Mouse (Mus musculus): ENCODE measurements around the gene Olfr538. TPM values are rescaled to one million over a fixed set of nuclear protein-coding genes. Genes with fewer than 3 reads are reported as not detected.
"Not testable (repeated sequence)": the region's sequence is repeated elsewhere in the genome, so short reads cannot be mapped to it uniquely, and the experiment has no call there.

Olfr538 gene
- not detected in 2 replicates for polyA plus RNA-seq (2016; fragmentation: Nextera tagmentation; extraction: Ambion mirVana)

- Histone ChIP-seq H3K27me3 (ENCODE audit: low read depth, poor library complexity, severe bottlenecking) (no peaks in the 10 kb centered on the region), H3K9me3 (replicated peaks) (no peaks in the 10 kb centered on the region), H3K36me3 (no peaks in the 10 kb centered on the region), H3K27ac (no peak within 1 kb of the TSS), H3K4me3 (no peak within 1 kb of the TSS), H3K4me1 (no peaks in the 10 kb centered on the region)
- no peak for DNase-seq (ENCODE audit: low spot score)
- WGBS: 75% methylated on average over 3 of the region's 3 CpGs
These were observed at the start of gene Olfr538 for GRCm38 (mm10) chr7:140567586-140567985. Gene Olfr538 (plus strand): TSS chr7:140567886.

- Histone ChIP-seq H3K4me3 (no peak overlapping the region), H3K9me3 (replicated peaks) (no peaks in the 10 kb centered on the region), H3K4me1 (no peaks in the 10 kb centered on the region), H3K27ac (no peak overlapping the region), H3K27me3 (ENCODE audit: low read depth, poor library complexity, severe bottlenecking) (no peaks in the 10 kb centered on the region), H3K36me3 (no peaks in the 10 kb centered on the region)
- DNase-seq (ENCODE audit: low spot score): no peak
- WGBS: 80% methylated on average over 2 of the region's 2 CpGs
These were observed 27.9 kb upstream of the Olfr538 start for GRCm38 (mm10) chr7:140539746-140540145.

GRCm38 (mm10) chr7:140600969-140601368 lies 33.3 kb downstream of the Olfr538 start, which contains the start of gene Olfr46:
Gene Olfr46 (plus strand): TSS chr7:140601269.
- 87% methylated on average over 2 of the region's 2 CpGs for WGBS
- not testable (repeated sequence) for H3K4me1 ChIP-seq

More at GRCm38 (mm10) chr7:140600969-140601368, 33.3 kb downstream of the Olfr538 start, which contains the start of gene Olfr46:
- H3K27me3 ChIP-seq (ENCODE audit: low read depth, poor library complexity, severe bottlenecking); H3K36me3 ChIP-seq; DNase-seq (ENCODE audit: low spot score); H3K27ac ChIP-seq; H3K4me3 ChIP-seq; H3K9me3 ChIP-seq (replicated peaks): not testable (repeated sequence)

Other genes starting within 250 kb of the Olfr538 start
- not detected in 2 replicates for gene Olfr525, start 247.0 kb upstream of the Olfr538 start, polyA plus RNA-seq (2016; fragmentation: Nextera tagmentation; extraction: Ambion mirVana)
- gene Olfr527, start 233.9 kb upstream of the Olfr538 start, polyA plus RNA-seq (2016; fragmentation: Nextera tagmentation; extraction: Ambion mirVana): not detected in 2 replicates
- gene Olfr60, start 206.2 kb upstream of the Olfr538 start, polyA plus RNA-seq (2016; fragmentation: Nextera tagmentation; extraction: Ambion mirVana): not detected in 2 replicates
- not detected in 2 replicates for gene Olfr530, start 191.6 kb upstream of the Olfr538 start, polyA plus RNA-seq (2016; fragmentation: Nextera tagmentation; extraction: Ambion mirVana)
- not detected in 2 replicates for gene Olfr531, start 165.0 kb upstream of the Olfr538 start, polyA plus RNA-seq (2016; fragmentation: Nextera tagmentation; extraction: Ambion mirVana)
- gene Olfr532, start 146.2 kb upstream of the Olfr538 start, polyA plus RNA-seq (2016; fragmentation: Nextera tagmentation; extraction: Ambion mirVana): not detected in 2 replicates
- not detected in 2 replicates for gene Olfr533, start 104.5 kb upstream of the Olfr538 start, polyA plus RNA-seq (2016; fragmentation: Nextera tagmentation; extraction: Ambion mirVana)
- not detected in 2 replicates for gene Olfr535, start 83.7 kb upstream of the Olfr538 start, polyA plus RNA-seq (2016; fragmentation: Nextera tagmentation; extraction: Ambion mirVana)
- gene Olfr536, start 60.5 kb upstream of the Olfr538 start, polyA plus RNA-seq (2016; fragmentation: Nextera tagmentation; extraction: Ambion mirVana): not detected in 2 replicates
- not detected in 2 replicates for gene Olfr46, start 33.4 kb downstream of the Olfr538 start, polyA plus RNA-seq (2016; fragmentation: Nextera tagmentation; extraction: Ambion mirVana)
- gene Olfr61, start 61.1 kb downstream of the Olfr538 start, polyA plus RNA-seq (2016; fragmentation: Nextera tagmentation; extraction: Ambion mirVana): not detected in 2 replicates
- gene Olfr53, start 78.6 kb downstream of the Olfr538 start, polyA plus RNA-seq (2016; fragmentation: Nextera tagmentation; extraction: Ambion mirVana): not detected in 2 replicates
- gene Olfr539, start 92.0 kb downstream of the Olfr538 start, polyA plus RNA-seq (2016; fragmentation: Nextera tagmentation; extraction: Ambion mirVana): not detected in 2 replicates
- 0.03 TPM in 1 of 2 replicates, not detected in the other for gene Olfr45, start 114.1 kb downstream of the Olfr538 start, polyA plus RNA-seq (2016; fragmentation: Nextera tagmentation; extraction: Ambion mirVana)
- gene Olfr541, start 129.4 kb downstream of the Olfr538 start, polyA plus RNA-seq (2016; fragmentation: Nextera tagmentation; extraction: Ambion mirVana): not detected in 2 replicates
- gene Cyp2e1, start 195.9 kb downstream of the Olfr538 start, polyA plus RNA-seq (2016; fragmentation: Nextera tagmentation; extraction: Ambion mirVana): 0.09 TPM in 2 replicates
- 0.10 and 0.23 TPM in 2 replicates for gene Syce1, start 220.0 kb downstream of the Olfr538 start, polyA plus RNA-seq (2016; fragmentation: Nextera tagmentation; extraction: Ambion mirVana)

Measured in limb, embryonic 10.5 days (tissue).